Mouse (Mus musculus): ENCODE results near the gene Lrtm1.

- TF ChIP-seq CTCF (IDR thresholded peaks at IDR 0.05) = no peak
- no peak for TF ChIP-seq EP300 (IDR thresholded peaks at IDR 0.05)
Measured at GRCm38 (mm10) chr14:29018316-29019000, 450 bp downstream of the Lrtm1 start.
